Mouse (Mus musculus): ENCODE measurements at regions not wholly inside any gene's neighbourhood (a gene's known extent, or its start where the extent isn't known, plus 50 kb on each side); places are given as distances from the start of the nearest gene placed in this dataset.
A peak's percentile ranks its signal among the peaks of the same experiment; 100 is the strongest.
"Not testable (repeated sequence)": the region's sequence is repeated elsewhere in the genome, so short reads cannot be mapped to it uniquely, and the experiment has no call there.

DNA sequence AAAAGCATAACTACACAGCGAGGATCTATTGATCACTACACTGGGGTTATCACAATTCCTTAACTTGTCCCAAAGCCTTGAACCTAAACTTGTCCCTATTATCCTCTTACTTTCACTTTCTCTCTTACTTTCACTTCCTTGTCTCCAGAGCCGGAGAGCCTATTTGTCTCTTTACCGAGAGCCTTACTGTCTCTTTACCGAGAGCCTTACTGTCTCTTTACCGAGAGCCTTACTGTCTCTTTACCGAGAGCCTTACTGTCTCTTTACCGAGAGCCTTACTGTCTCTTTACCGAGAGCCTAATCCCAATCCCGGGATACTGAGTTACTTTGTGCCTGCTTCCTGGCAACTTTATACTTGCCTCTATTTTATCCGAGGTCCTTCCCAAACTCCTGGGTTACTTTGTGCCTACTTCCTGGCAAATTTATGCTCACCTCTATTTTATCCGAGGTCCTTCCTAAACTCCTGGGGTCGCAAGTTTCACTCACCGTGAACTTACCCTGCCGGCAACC lies 335.3 kb upstream of the Ccng1 start:
- H3K9me3 ChIP-seq (replicated peaks); H3K27ac ChIP-seq; H3K4me3 ChIP-seq; H3K9ac ChIP-seq; H3K36me3 ChIP-seq (ENCODE audit: poor library complexity, severe bottlenecking); H3K27me3 ChIP-seq; H3K4me2 ChIP-seq; H3K4me1 ChIP-seq; ATAC-seq: not testable (repeated sequence)
- WGBS: 97% methylated on average over 13 of the region's 14 CpGs

DNA sequence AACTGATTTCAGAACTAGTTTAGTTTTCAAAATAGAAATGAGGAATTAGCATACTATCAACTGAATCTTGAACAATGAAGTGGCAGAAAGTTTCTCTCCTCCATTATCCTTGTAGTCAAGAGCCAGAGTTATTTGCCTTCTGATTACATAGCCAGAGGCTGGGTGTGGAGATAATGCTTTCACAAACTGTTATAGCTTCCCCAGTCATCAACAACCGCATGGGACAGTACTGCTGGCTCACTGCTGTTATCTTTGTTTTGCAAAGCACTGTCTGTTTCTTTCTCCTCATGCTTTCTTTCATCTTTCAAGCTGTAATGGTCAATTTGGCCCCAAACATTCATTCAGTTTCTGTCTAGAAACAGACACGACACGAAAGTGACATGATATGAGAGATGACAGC lies 308.5 kb upstream of the Ccng1 start:
- WGBS: 80% methylated on average over 3 of the region's 3 CpGs
- H3K4me1 ChIP-seq: no peaks in the 10 kb centered on the region
- H3K27me3 ChIP-seq: no peaks in the 10 kb centered on the region
- no peak overlapping the region for H3K27ac ChIP-seq
- H3K4me3 ChIP-seq: no peak overlapping the region
- H3K36me3 ChIP-seq (ENCODE audit: poor library complexity, severe bottlenecking): no peaks in the 10 kb centered on the region
- no peaks in the 10 kb centered on the region for H3K9me3 ChIP-seq (replicated peaks)
- no peak for ATAC-seq
- H3K9ac ChIP-seq: no peak overlapping the region
- H3K4me2 ChIP-seq: no peak overlapping the region

DNA sequence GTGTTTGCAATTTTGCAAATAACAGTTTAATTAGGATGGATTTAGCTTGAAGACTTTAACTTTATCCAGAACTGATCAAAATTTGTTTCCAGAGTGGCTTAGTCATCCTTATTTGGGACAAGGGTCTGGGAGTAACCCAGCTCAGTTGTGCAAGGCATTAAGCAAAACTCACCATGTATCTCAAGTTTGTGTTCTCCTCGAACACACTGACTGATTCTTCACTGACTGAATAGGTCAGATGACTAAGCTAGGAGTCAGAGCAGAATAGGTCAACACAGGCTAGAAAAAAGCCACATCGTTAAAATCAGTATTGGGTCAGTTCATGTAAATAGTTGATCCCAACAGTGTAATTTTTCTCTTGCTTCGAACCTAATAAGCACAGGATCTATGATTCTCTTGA lies 302.7 kb upstream of the Ccng1 start:
- no peaks in the 10 kb centered on the region for H3K27me3 ChIP-seq
- no peak overlapping the region for H3K9ac ChIP-seq
- H3K36me3 ChIP-seq (ENCODE audit: poor library complexity, severe bottlenecking): no peaks in the 10 kb centered on the region
- H3K4me3 ChIP-seq: no peak overlapping the region
- H3K27ac ChIP-seq: no peak overlapping the region
- ATAC-seq: no peak
- 79% methylated on average over 3 of the region's 3 CpGs for WGBS
- no peak overlapping the region for H3K4me2 ChIP-seq
- no peaks in the 10 kb centered on the region for H3K9me3 ChIP-seq (replicated peaks)
- H3K4me1 ChIP-seq: no peaks in the 10 kb centered on the region

DNA sequence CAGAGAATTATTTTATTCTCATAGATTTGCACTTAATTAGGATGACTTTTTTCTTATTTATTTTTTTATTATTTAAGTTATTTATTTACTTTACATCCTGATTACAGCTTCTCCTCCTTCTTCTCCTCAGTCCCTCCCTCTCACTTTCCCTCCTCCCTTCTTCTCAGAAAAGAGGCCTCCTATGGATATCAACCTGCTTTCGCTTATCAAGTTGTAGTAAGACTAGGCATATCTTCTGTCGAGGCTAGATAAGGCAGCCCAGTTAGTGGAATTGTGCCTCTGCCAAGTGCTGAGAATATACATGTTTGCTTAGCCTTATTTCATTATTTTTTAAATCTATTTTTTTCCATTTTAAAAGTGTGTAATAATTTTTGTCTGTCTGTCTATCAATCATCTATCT lies 274.9 kb upstream of the Ccng1 start:
- 88% methylated on average over 2 of the region's 2 CpGs for WGBS
- H3K36me3 ChIP-seq (ENCODE audit: poor library complexity, severe bottlenecking): no peaks in the 10 kb centered on the region

DNA sequence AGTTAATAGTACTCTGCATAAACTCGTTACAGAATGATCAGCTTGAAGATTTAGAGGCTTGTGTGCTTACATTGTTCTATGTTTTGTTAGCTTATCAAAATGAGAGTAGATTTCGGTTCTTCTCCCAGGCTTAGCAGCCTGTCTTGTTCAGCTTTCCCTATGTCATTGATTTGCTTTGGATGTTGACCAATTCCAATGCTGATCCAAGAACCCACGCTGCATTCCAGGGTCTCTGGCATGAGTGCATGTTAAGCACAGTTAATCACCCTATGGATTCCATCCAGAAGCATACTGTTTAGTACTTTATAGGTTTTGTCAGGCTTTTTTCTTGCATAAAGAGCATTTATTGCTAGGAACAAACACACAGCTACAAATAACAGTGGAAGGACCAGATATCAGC lies 255.0 kb upstream of the Ccng1 start:
- H3K9ac ChIP-seq: no peak overlapping the region
- H3K27ac ChIP-seq: no peak overlapping the region
- peak; percentile 72 for ATAC-seq
- H3K4me2 ChIP-seq: no peak overlapping the region
- no peaks in the 10 kb centered on the region for H3K27me3 ChIP-seq
- 0 out of 2 replicates have a peak, but pooled peaks cover 8% of the 10 kb centered on the region for H3K4me1 ChIP-seq
- WGBS: 44% methylated on average over 3 of the region's 3 CpGs
- no peaks in the 10 kb centered on the region for H3K36me3 ChIP-seq (ENCODE audit: poor library complexity, severe bottlenecking)
- no peaks in the 10 kb centered on the region for H3K9me3 ChIP-seq (replicated peaks)
- no peak overlapping the region for H3K4me3 ChIP-seq

More for the DNA sequence above, 274.9 kb upstream of the Ccng1 start:
- Histone ChIP-seq H3K4me1 (no peaks in the 10 kb centered on the region), H3K9me3 (replicated peaks) (no peaks in the 10 kb centered on the region), H3K4me2 (no peak overlapping the region), H3K27ac (no peak overlapping the region), H3K27me3 (no peaks in the 10 kb centered on the region), H3K9ac (no peak overlapping the region), H3K4me3 (no peak overlapping the region)
- no peak for ATAC-seq

DNA sequence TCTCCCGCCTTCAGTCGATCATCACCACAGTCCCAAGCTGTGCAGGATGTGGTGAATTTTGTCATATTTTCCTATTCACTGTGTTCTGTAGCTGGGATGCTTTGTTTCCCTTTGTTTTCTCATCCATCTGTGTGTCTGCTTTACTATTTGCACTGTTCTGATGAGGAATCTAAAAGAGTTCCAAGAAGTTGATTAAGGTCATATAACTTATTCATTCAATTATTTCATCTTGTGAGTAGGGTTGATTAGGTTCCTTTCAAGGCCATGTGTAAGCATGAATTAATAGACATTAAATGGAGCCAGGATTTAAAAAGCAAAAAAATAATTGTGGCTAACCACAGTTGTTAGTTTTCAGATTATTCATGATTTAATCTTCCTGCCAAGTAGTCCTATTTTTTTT lies 217.7 kb upstream of the Ccng1 start:
- Histone ChIP-seq H3K4me2 (no peak overlapping the region), H3K4me3 (no peak overlapping the region), H3K27me3 (no peaks in the 10 kb centered on the region), H3K9ac (no peak overlapping the region), H3K9me3 (replicated peaks) (no peaks in the 10 kb centered on the region), H3K4me1 (no peaks in the 10 kb centered on the region), H3K36me3 (ENCODE audit: poor library complexity, severe bottlenecking) (no peaks in the 10 kb centered on the region), H3K27ac (no peak overlapping the region)
- no peak for ATAC-seq
- 84% methylated on average over 2 of the region's 2 CpGs for WGBS

DNA sequence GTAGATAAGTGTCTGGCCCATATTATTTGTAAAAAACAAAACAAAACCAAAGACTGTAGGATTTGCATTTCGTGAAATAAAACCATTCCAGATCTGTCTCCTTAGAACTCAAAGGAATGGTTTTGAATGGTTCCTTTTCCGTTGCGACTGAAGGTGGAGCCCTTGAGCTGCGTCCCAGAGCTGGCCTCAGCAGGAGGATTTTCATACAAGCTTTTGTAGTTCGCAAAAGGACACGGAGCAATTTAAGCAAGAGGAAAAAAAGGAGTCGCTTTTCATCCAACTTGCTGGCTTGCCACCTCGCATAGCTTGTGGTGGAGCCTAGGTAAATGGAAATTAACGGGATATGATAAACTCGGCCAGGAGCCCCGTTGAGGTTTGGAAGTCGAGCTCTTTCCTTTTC lies 172.1 kb upstream of the Ccng1 start:
- no peak overlapping the region for H3K27ac ChIP-seq
- WGBS: under 1% methylated on average over 12 of the region's 12 CpGs

DNA sequence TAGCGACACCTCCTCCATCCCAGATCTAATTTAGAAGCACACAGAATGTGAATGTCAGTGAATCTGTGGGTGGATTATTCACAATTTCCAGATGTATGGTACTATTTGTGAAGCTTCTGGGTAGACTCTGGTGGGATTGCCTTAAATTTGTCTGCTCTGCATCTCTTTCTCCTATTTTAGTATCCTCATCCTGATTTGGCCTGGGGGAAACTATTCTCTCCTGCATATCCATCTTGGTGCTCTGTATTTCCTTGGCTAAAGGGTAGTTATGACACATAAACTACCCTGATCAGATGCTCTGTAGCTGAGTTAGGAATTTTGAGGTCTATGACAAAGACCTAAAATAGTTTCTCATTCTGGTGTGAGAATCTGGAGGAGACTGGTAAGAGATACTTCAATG lies 136.4 kb upstream of the Ccng1 start:
- H3K9me3 ChIP-seq (replicated peaks): no peaks in the 10 kb centered on the region
- ATAC-seq: no peak
- no peak overlapping the region for H3K4me3 ChIP-seq
- no peaks in the 10 kb centered on the region for H3K27me3 ChIP-seq
- WGBS: 91% methylated on average over 1 of the region's 1 CpGs
- no peak overlapping the region for H3K4me2 ChIP-seq
- no peaks in the 10 kb centered on the region for H3K4me1 ChIP-seq
- H3K27ac ChIP-seq: no peak overlapping the region
- H3K9ac ChIP-seq: no peak overlapping the region
- H3K36me3 ChIP-seq (ENCODE audit: poor library complexity, severe bottlenecking): no peaks in the 10 kb centered on the region

More for the DNA sequence above, 172.1 kb upstream of the Ccng1 start:
- H3K4me1 ChIP-seq: no peaks in the 10 kb centered on the region
- no peaks in the 10 kb centered on the region for H3K9me3 ChIP-seq (replicated peaks)
- peak overlapping the region; percentile 25 for H3K4me3 ChIP-seq
- no peaks in the 10 kb centered on the region for H3K27me3 ChIP-seq
- no peaks in the 10 kb centered on the region for H3K36me3 ChIP-seq (ENCODE audit: poor library complexity, severe bottlenecking)
- peak overlapping the region; percentile 56 for H3K4me2 ChIP-seq
- peak overlapping the region; percentile 43; the same call in 1 of the 2 replicates for H3K9ac ChIP-seq
- peak; percentile 90 for ATAC-seq

DNA sequence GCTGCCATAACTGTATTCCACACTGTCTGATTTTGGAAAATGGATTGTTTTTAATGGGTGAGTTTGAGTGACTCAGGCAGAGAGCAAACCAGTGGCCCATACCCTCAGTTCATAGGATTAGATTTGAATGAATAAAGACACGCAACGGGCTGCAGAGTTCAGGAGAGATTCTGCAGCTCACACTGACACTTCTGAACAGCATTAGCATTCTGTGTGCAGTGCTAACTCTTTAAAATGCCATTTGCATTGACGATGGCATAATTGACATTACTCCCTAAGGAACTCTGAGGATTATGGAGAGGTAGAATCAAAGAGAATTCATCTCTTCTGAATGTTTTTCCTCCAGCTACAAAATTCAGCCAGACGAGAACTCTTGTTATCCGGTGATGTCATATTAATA lies 129.4 kb upstream of the Ccng1 start:
- H3K4me3 ChIP-seq: no peak overlapping the region
- H3K9me3 ChIP-seq (replicated peaks): no peaks in the 10 kb centered on the region
- H3K36me3 ChIP-seq (ENCODE audit: poor library complexity, severe bottlenecking): no peaks in the 10 kb centered on the region
- WGBS: 46% methylated on average over 5 of the region's 5 CpGs
- no peaks in the 10 kb centered on the region for H3K27me3 ChIP-seq
- H3K27ac ChIP-seq: no peak overlapping the region
- peak; percentile 63 for ATAC-seq
- H3K4me2 ChIP-seq: no peak overlapping the region
- no peaks in the 10 kb centered on the region for H3K4me1 ChIP-seq
- no peak overlapping the region for H3K9ac ChIP-seq

DNA sequence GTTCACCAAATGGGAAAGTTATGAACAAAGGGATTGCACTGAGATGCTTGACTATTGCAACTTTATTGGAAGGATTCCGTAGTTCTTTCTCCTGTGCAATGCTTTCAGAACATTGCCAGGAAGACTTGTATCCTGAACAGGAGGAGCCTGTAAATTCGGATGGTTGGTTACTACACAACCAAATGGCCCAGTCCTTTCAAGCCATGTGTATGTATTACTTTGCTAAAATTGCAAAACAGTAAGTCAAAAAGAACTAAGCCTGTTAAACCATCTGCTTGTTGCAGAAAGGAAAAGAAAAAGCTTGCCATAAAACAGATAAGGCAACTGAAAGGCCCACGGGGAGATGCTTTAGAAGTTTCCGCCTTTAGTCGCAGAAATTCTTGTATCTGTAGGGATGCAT lies 124.5 kb upstream of the Ccng1 start:
- no peaks in the 10 kb centered on the region for H3K36me3 ChIP-seq (ENCODE audit: poor library complexity, severe bottlenecking)
- no peak overlapping the region for H3K4me3 ChIP-seq
- H3K27ac ChIP-seq: no peak overlapping the region
- H3K4me2 ChIP-seq: no peak overlapping the region
- H3K9me3 ChIP-seq (replicated peaks): no peaks in the 10 kb centered on the region
- 92% methylated on average over 5 of the region's 5 CpGs for WGBS
- no peak for ATAC-seq
- no peaks in the 10 kb centered on the region for H3K4me1 ChIP-seq
- no peak overlapping the region for H3K9ac ChIP-seq
- no peaks in the 10 kb centered on the region for H3K27me3 ChIP-seq

DNA sequence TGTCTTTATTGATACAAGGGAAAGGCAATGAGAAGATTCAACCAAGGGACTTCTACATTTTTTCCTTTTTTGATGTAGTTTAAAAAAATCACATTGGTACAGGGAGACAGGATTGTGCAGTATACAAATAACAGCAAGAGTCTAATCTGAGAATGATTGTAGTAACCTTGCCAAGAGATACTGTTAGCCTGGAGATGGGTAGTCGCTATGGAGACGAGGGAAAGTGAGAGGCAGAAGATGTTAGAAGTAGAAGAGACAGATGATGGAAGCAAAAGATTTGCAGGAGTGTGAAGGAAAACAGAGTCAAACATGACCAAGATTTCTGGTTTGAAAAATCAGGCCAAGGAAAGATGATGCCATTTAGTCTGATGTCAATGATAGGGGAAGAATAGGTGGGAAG lies 117.9 kb upstream of the Ccng1 start:
- Histone ChIP-seq H3K36me3 (ENCODE audit: poor library complexity, severe bottlenecking) (no peaks in the 10 kb centered on the region), H3K27me3 (no peaks in the 10 kb centered on the region), H3K27ac (no peak overlapping the region), H3K4me1 (no peaks in the 10 kb centered on the region), H3K4me3 (no peak overlapping the region), H3K9me3 (replicated peaks) (no peaks in the 10 kb centered on the region), H3K4me2 (no peak overlapping the region), H3K9ac (no peak overlapping the region)
- no peak for ATAC-seq
- WGBS: 93% methylated on average over 2 of the region's 2 CpGs

DNA sequence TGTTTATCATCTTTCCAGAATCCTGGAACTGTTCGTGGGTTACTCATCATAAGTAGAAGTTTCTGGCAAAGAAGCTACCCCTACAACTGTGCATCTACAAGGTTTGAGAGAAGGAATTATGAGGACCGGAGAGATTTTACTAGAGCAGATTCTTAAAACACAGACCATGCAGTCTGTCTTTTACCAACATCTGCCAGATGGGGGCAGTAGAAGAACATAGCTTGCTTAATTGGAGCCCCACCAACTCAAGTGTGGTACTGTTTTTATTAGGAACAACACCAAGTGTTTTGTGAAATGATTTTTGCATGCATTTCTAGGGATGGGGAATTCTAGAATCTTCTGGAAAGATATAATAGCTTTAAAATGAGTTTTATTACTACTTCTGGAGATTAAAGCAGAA lies 110.6 kb upstream of the Ccng1 start:
- no peaks in the 10 kb centered on the region for H3K27me3 ChIP-seq
- no peak overlapping the region for H3K9ac ChIP-seq
- 22% methylated on average over 2 of the region's 2 CpGs for WGBS
- peak; percentile 62; the same call in 1 of the 2 replicates for ATAC-seq
- H3K27ac ChIP-seq: no peak overlapping the region
- H3K9me3 ChIP-seq (replicated peaks): no peaks in the 10 kb centered on the region
- no peaks in the 10 kb centered on the region for H3K36me3 ChIP-seq (ENCODE audit: poor library complexity, severe bottlenecking)
- H3K4me2 ChIP-seq: no peak overlapping the region
- H3K4me1 ChIP-seq: no peaks in the 10 kb centered on the region
- H3K4me3 ChIP-seq: no peak overlapping the region

DNA sequence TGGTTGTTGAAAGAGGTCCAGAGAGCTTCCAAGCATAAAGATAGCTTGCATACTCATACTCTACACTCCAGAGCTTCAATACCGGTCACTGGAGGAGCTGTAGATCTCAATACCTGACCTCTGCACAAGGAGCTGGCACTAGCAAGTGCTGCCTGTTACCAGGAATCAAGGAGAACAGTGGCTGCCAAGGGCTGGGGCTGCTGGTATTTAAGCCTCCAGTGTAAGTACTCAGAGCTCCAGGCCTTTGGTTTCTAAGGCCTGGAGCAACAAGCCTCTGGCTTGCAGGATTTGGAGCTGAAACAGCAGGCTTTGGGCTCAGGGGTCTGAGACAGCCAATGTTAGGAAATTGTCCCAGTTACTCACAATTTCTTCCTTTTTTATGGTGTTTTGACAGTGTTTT lies 96.2 kb upstream of the Ccng1 start:
- 92% methylated on average over 1 of the region's 1 CpGs for WGBS
- H3K9me3 ChIP-seq (replicated peaks): no peaks in the 10 kb centered on the region

More for the DNA sequence above, 96.2 kb upstream of the Ccng1 start:
- Histone ChIP-seq H3K4me2 (no peak overlapping the region), H3K4me3 (no peak overlapping the region), H3K36me3 (ENCODE audit: poor library complexity, severe bottlenecking) (no peaks in the 10 kb centered on the region), H3K9ac (no peak overlapping the region), H3K4me1 (no peaks in the 10 kb centered on the region), H3K27me3 (no peaks in the 10 kb centered on the region), H3K27ac (no peak overlapping the region)
- ATAC-seq: no peak

Data from forebrain, embryonic 13.5 days (tissue).